Mouse (Mus musculus) small intestine, adult 2 months (tissue): ENCODE measurements around the gene Hcn3. TPM values are rescaled to one million over a fixed set of nuclear protein-coding genes. Genes with fewer than 3 reads are reported as not detected.
"Not testable (repeated sequence)": the region's sequence is repeated elsewhere in the genome, so short reads cannot be mapped to it uniquely, and the experiment has no call there.

Source experiments
- H3K27ac ChIP-seq: fragments of 200-500 bp; 2 replicates; pipeline ENCODE4 v1.5.1; 2012; ENCODE audit warnings: low read depth, low read length, control low read depth, inconsistent platforms; ENCODE audit not compliant: insufficient read depth
- H3K27me3 ChIP-seq: fragments of 200-500 bp; 2 replicates; pipeline ENCODE4 v1.6.1; 2012; ENCODE audit warnings: mild to moderate bottlenecking, moderate library complexity, low read length, inconsistent platforms; ENCODE audit not compliant: control insufficient read depth, insufficient read depth
- H3K36me3 ChIP-seq: fragments of 200-500 bp; 2 replicates; pipeline ENCODE4 v1.6.1; 2012; ENCODE audit warnings: mild to moderate bottlenecking, low read length, control low read depth, inconsistent platforms; ENCODE audit not compliant: control insufficient read depth, insufficient read depth
- H3K4me1 ChIP-seq: fragments of 200-500 bp; 2 replicates; pipeline ENCODE4 v1.6.1; 2012; ENCODE audit warnings: low read length, inconsistent platforms, mixed read lengths; ENCODE audit not compliant: control insufficient read depth, insufficient read depth, insufficient read length
- H3K4me3 ChIP-seq: fragments of 200-500 bp; 2 replicates; pipeline ENCODE4 v1.5.1; 2012; ENCODE audit warnings: low read depth, mild to moderate bottlenecking, control low read depth, inconsistent platforms, low read length, moderate library complexity
- CTCF ChIP-seq: fragments of 200-500 bp; IDR thresholded peaks from 2 replicates; pipeline ENCODE4 v1.5.1; 2012; ENCODE audit warnings: low read depth, mild to moderate bottlenecking, control low read depth, inconsistent platforms, low read length, moderate library complexity, mixed read lengths; ENCODE audit not compliant: insufficient replicate concordance, insufficient read length; ENCODE audit errors: extremely low read depth
- POLR2A ChIP-seq: fragments of 200-500 bp; IDR thresholded peaks from 2 replicates; pipeline ENCODE4 v1.6.1; 2012; ENCODE audit warnings: low read depth, mild to moderate bottlenecking, control low read depth, inconsistent platforms, low read length, moderate library complexity
- WGBS: fragments of 180-500 bp; shearing (Covaris S2); methylation state at CpG from one replicate; pipeline ENCODE4 v1.1.7; 2018; 5-methylcytosine and 5-hydroxymethylcytosine counted together
- polyA plus RNA-seq: library from polyadenylated mRNA; depleted of rRNA; stranded (reverse); fragments of >200 nt; gene quantifications from 2 replicates; pipeline ENCODE4 v1.2.3, GENCODE M21; 2012

Hcn3 gene
- polyA plus RNA-seq, 1 experiment, result 1.3 TPM

GRCm38 (mm10) chr3:89166945-89167344 lies 6.9 kb upstream of the Hcn3 start:
- 92% methylated on average over 19 of the region's 19 CpGs for WGBS
- H3K27me3 ChIP-seq, result no peaks in the 10 kb centered on the region
- H3K27ac ChIP-seq, result no peak overlapping the region
- no peak for TF ChIP-seq CTCF
- TF ChIP-seq POLR2A, result no peak
- peaks cover 46% of the 10 kb centered on the region for H3K36me3 ChIP-seq
- peaks cover 3% of the 10 kb centered on the region; the same call in 1 of the 2 replicates for H3K4me1 ChIP-seq
- H3K4me3 ChIP-seq, result no peak overlapping the region

- TF ChIP-seq CTCF, result no peak
- no peak for TF ChIP-seq POLR2A
- Histone ChIP-seq H3K36me3 (peaks cover 34% of the 10 kb centered on the region), H3K4me3 (peak overlapping the region; percentile 99), H3K4me1 (peaks cover 3% of the 10 kb centered on the region; the same call in 1 of the 2 replicates), H3K27me3 (no peaks in the 10 kb centered on the region), H3K27ac (peak overlapping the region; percentile 79)
- WGBS, result 7% methylated on average over 12 of the region's 12 CpGs
Observed at GRCm38 (mm10) chr3:89165268-89165870, 5.4 kb upstream of the Hcn3 start.

DNA sequence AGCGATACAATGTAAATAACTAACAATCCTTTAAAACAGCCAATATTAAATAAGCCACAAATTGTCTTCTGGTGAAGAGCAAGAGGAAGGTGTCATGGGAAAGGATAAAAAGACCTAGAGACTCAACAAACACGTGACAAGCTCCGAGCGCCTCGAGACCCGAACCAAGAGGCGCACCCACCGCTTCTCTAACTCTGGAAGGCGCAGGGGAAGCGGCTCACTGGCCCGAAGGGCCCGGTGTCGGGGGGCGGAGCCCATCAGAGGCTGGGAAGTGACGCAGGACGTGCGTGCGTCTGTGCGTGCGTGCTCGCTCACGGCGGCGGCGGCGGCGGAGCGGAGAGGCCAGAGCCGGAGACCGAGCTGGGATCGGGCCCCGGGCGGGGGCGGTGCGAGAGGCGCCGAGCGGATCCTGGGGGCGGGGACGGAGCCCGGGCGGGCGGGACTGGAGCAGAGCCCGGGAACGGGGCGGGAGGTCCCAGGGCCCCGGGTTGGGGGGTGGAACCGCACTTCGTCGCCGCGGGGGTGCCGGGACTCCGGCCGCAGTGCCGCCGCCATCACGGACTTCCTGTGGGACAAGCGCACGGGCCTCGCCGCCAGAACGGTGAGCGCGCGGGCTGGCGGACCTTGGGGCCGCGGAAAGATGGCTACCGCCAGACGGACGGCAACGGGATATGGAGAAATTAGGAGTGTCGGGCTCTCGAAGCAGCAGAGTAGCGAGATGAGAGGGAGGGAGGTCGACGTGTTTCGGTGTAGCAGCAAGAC lies 4.7 kb upstream of the Hcn3 start, which contains the start of gene Clk2:
TSS of gene Clk2 (plus strand) at position 290 of the 762 bp plus-strand sequence.
- Histone ChIP-seq H3K4me3 (peak within 1 kb of the TSS; percentile 99), H3K4me1 (peaks cover 6% of the 10 kb centered on the region), H3K36me3 (peaks cover 28% of the 10 kb centered on the region), H3K27me3 (peaks cover 3% of the 10 kb centered on the region; the same call in 1 of the 2 replicates), H3K27ac (peak within 1 kb of the TSS; percentile 79)
- 1% methylated on average over 75 of the region's 79 CpGs for WGBS
- TF ChIP-seq POLR2A (peak; percentile 89), CTCF (no peak)

DNA sequence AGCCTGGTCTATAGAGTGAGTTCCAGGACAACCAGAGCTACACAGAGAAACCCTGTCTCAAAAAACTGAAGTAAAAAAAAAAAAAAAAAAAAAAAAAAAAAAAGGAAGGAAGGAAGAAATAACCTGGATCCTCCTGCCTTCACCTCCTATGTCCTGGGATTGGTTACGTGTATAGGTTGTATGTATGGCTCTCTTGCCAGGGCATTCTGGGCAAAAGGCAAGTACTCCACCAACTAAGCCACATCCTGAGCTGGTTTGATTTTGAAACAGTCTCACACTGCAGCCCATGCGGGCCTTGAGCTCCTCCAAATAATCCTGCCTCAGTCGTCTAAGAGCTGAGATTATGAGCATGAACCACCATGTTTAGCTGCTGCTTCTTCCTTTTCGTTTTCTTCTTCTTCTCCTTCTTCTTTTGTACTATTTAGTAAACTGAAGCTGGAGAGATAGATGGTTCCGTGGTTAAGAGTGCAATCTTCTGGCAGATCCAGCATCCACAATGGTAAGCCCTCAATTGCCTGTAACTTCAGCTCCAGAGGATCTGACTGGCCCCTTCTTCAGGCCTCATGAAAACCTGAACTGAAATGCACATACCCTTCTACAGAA lies 3.7 kb upstream of the Hcn3 start:
- WGBS, result 62% methylated on average over 5 of the region's 5 CpGs
- H3K36me3 ChIP-seq, result peaks cover 18% of the 10 kb centered on the region
- no peak overlapping the region for H3K4me3 ChIP-seq
- peaks cover 8% of the 10 kb centered on the region for H3K4me1 ChIP-seq
- TF ChIP-seq POLR2A, result no peak
- no peak for TF ChIP-seq CTCF
- H3K27ac ChIP-seq, result no peak overlapping the region
- H3K27me3 ChIP-seq, result peaks cover 11% of the 10 kb centered on the region; the same call in 1 of the 2 replicates

- H3K4me1 ChIP-seq, result peaks cover 8% of the 10 kb centered on the region
- H3K4me3 ChIP-seq, result no peak overlapping the region
- peaks cover 12% of the 10 kb centered on the region for H3K36me3 ChIP-seq
- WGBS, result 85% methylated on average over 1 of the region's 1 CpGs
- no peak for TF ChIP-seq CTCF
- no peak for TF ChIP-seq POLR2A
- H3K27me3 ChIP-seq, result peaks cover 17% of the 10 kb centered on the region; the same call in 1 of the 2 replicates
- H3K27ac ChIP-seq, result no peak overlapping the region
Observed at GRCm38 (mm10) chr3:89163123-89163522, 3.1 kb upstream of the Hcn3 start.

DNA sequence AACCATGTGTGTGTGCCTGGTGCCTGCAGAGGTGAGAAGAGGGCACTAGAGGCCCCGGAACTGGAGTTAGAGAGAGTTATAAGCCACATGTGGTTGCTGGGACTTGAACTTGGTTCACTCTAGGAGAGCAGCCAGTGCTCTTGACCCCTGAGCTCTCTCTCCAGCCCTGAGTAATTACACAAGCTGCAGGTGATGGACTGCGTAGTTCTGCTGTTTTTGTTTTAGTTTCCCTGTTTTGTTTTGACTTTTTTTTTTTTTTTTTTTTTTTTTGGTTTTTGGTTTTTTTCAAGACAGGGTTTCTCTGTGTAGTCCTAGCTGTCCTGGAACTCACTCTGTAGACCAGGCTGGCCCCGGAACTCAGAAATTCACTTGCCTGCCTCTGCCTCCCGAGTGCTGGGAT lies 1.8 kb upstream of the Hcn3 start:
- Histone ChIP-seq H3K27ac (no peak overlapping the region), H3K36me3 (peaks cover 1% of the 10 kb centered on the region; the same call in 1 of the 2 replicates), H3K4me1 (peaks cover 8% of the 10 kb centered on the region), H3K27me3 (peaks cover 18% of the 10 kb centered on the region; the same call in 1 of the 2 replicates), H3K4me3 (no peak overlapping the region)
- TF ChIP-seq CTCF (no peak), POLR2A (no peak)
- 83% methylated on average over 4 of the region's 4 CpGs for WGBS

DNA sequence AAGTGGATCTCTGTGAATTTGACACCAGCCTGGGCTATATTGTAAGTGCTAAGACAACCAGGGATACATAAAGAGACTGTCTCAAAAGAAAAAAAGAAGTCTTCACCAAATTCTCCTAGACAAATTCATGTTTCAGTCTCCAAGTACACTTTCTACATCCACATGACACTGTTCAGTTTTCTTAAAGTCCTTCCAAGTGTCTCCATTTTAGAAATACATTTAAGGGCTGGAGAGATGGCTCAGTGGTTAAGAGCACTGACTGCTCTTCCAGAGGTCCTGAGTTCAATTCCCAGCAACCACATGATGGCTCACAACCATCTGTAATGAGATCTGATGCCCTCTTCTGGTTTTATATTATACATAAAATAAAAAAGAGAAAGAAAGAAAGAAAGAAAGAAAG lies 1.2 kb upstream of the Hcn3 start:
- H3K27ac ChIP-seq, H3K4me1 ChIP-seq, H3K36me3 ChIP-seq, H3K4me3 ChIP-seq: not testable (repeated sequence)
- peaks cover 18% of the 10 kb centered on the region; the same call in 1 of the 2 replicates for H3K27me3 ChIP-seq
